Mouse (Mus musculus): ENCODE measurements around the gene Ssr1. TPM values are rescaled to one million over a fixed set of nuclear protein-coding genes. Genes with fewer than 3 reads are reported as not detected.

Ssr1 gene
- polyA plus RNA-seq, 1 experiment from 2014 or later, result 143 TPM

- Histone ChIP-seq H3K4me1 (replicated peaks; ENCODE audit: control insufficient read depth, insufficient read depth, low read length) (no peaks in the 10 kb centered on the region), H3K27ac (ENCODE audit: low read depth, low read length) (no peak overlapping the region), H3K27me3 (replicated peaks; ENCODE audit: control insufficient read depth, insufficient read depth, low read length) (no peaks in the 10 kb centered on the region), H3K9me3 (ENCODE audit: control insufficient read depth, low read length) (no peaks in the 10 kb centered on the region), H3K36me3 (ENCODE audit: control insufficient read depth, insufficient read depth, low read length) (no peaks in the 10 kb centered on the region), H3K9ac (ENCODE audit: low read depth, low read length) (no peak overlapping the region), H3K4me2 (no peak overlapping the region), H3K4me3 (ENCODE audit: low read depth, low read length) (no peak overlapping the region)
- DNase-seq (ENCODE audit: low spot score), result no peak
- WGBS, result 82% methylated on average over 4 of the region's 4 CpGs
- no peak for ATAC-seq (replicated peaks; ENCODE audit: low FRiP score)
Observed at GRCm38 (mm10) chr13:38015591-38015990, 21.6 kb upstream of the Ssr1 start.

GRCm38 (mm10) chr13:38012436-38012835 is 18.4 kb upstream of the Ssr1 start:
- Histone ChIP-seq H3K9me3 (ENCODE audit: control insufficient read depth, low read length) (no peaks in the 10 kb centered on the region), H3K4me1 (replicated peaks; ENCODE audit: control insufficient read depth, insufficient read depth, low read length) (peaks cover 9% of the 10 kb centered on the region), H3K4me3 (ENCODE audit: low read depth, low read length) (no peak overlapping the region), H3K36me3 (ENCODE audit: control insufficient read depth, insufficient read depth, low read length) (no peaks in the 10 kb centered on the region), H3K9ac (ENCODE audit: low read depth, low read length) (no peak overlapping the region), H3K4me2 (no peak overlapping the region), H3K27ac (ENCODE audit: low read depth, low read length) (no peak overlapping the region), H3K27me3 (replicated peaks; ENCODE audit: control insufficient read depth, insufficient read depth, low read length) (no peaks in the 10 kb centered on the region)
- no peak for ATAC-seq (replicated peaks; ENCODE audit: low FRiP score)
- no peak for DNase-seq (ENCODE audit: low spot score)
- 89% methylated on average over 5 of the region's 5 CpGs for WGBS

- Histone ChIP-seq H3K27ac (ENCODE audit: low read depth, low read length) (peak overlapping the region; percentile 74), H3K9ac (ENCODE audit: low read depth, low read length) (0 out of 2 replicates have a peak overlapping the region, but pooled peaks have one; percentile 34), H3K4me3 (ENCODE audit: low read depth, low read length) (no peak overlapping the region), H3K27me3 (replicated peaks; ENCODE audit: control insufficient read depth, insufficient read depth, low read length) (no peaks in the 10 kb centered on the region), H3K9me3 (ENCODE audit: control insufficient read depth, low read length) (no peaks in the 10 kb centered on the region), H3K4me1 (replicated peaks; ENCODE audit: control insufficient read depth, insufficient read depth, low read length) (peaks cover 9% of the 10 kb centered on the region), H3K36me3 (ENCODE audit: control insufficient read depth, insufficient read depth, low read length) (no peaks in the 10 kb centered on the region), H3K4me2 (peak overlapping the region; percentile 52)
- DNase-seq (ENCODE audit: low spot score), result no peak
- 49% methylated on average over 5 of the region's 5 CpGs for WGBS
- peak; percentile 82 for ATAC-seq (replicated peaks; ENCODE audit: low FRiP score)
Observed at GRCm38 (mm10) chr13:38010444-38010910, 16.5 kb upstream of the Ssr1 start.

- no peaks in the 10 kb centered on the region for H3K9me3 ChIP-seq (ENCODE audit: control insufficient read depth, low read length)
- no peaks in the 10 kb centered on the region for H3K27me3 ChIP-seq (replicated peaks; ENCODE audit: control insufficient read depth, insufficient read depth, low read length)
- WGBS, result 49% methylated on average over 5 of the region's 5 CpGs
- peaks cover 9% of the 10 kb centered on the region for H3K4me1 ChIP-seq (replicated peaks; ENCODE audit: control insufficient read depth, insufficient read depth, low read length)
- H3K36me3 ChIP-seq (ENCODE audit: control insufficient read depth, insufficient read depth, low read length), result no peaks in the 10 kb centered on the region
- H3K4me3 ChIP-seq (ENCODE audit: low read depth, low read length), result no peak overlapping the region
- ATAC-seq (replicated peaks; ENCODE audit: low FRiP score) (peak; percentile 80), DNase-seq (ENCODE audit: low spot score) (no peak)
- H3K9ac ChIP-seq (ENCODE audit: low read depth, low read length), result peak overlapping the region; percentile 34; the same call in 1 of the 2 replicates
- H3K4me2 ChIP-seq, result peak overlapping the region; percentile 52
- peak overlapping the region; percentile 74 for H3K27ac ChIP-seq (ENCODE audit: low read depth, low read length)
Observed at GRCm38 (mm10) chr13:38009721-38010408, 15.8 kb upstream of the Ssr1 start.

- 82% methylated on average over 2 of the region's 2 CpGs for WGBS
- ATAC-seq (replicated peaks; ENCODE audit: low FRiP score), result no peak
- H3K36me3 ChIP-seq (ENCODE audit: control insufficient read depth, insufficient read depth, low read length), result no peaks in the 10 kb centered on the region
- DNase-seq (ENCODE audit: low spot score), result no peak
- no peak overlapping the region for H3K27ac ChIP-seq (ENCODE audit: low read depth, low read length)
- no peaks in the 10 kb centered on the region for H3K9me3 ChIP-seq (ENCODE audit: control insufficient read depth, low read length)
- peaks cover 9% of the 10 kb centered on the region for H3K4me1 ChIP-seq (replicated peaks; ENCODE audit: control insufficient read depth, insufficient read depth, low read length)
- H3K9ac ChIP-seq (ENCODE audit: low read depth, low read length), result no peak overlapping the region
- no peak overlapping the region for H3K4me3 ChIP-seq (ENCODE audit: low read depth, low read length)
- no peaks in the 10 kb centered on the region for H3K27me3 ChIP-seq (replicated peaks; ENCODE audit: control insufficient read depth, insufficient read depth, low read length)
- H3K4me2 ChIP-seq, result no peak overlapping the region
Observed at GRCm38 (mm10) chr13:38007972-38008371, 14.0 kb upstream of the Ssr1 start.

GRCm38 (mm10) chr13:38002461-38002860 is 8.4 kb upstream of the Ssr1 start:
- Histone ChIP-seq H3K4me3 (ENCODE audit: low read depth, low read length) (no peak overlapping the region), H3K4me1 (replicated peaks; ENCODE audit: control insufficient read depth, insufficient read depth, low read length) (no peaks in the 10 kb centered on the region), H3K9ac (ENCODE audit: low read depth, low read length) (no peak overlapping the region), H3K27me3 (replicated peaks; ENCODE audit: control insufficient read depth, insufficient read depth, low read length) (no peaks in the 10 kb centered on the region), H3K27ac (ENCODE audit: low read depth, low read length) (no peak overlapping the region), H3K36me3 (ENCODE audit: control insufficient read depth, insufficient read depth, low read length) (no peaks in the 10 kb centered on the region), H3K9me3 (ENCODE audit: control insufficient read depth, low read length) (peaks cover 3% of the 10 kb centered on the region; the same call in 1 of the 2 replicates), H3K4me2 (no peak overlapping the region)
- ATAC-seq (replicated peaks; ENCODE audit: low FRiP score) (no peak), DNase-seq (ENCODE audit: low spot score) (no peak)
- WGBS, result 35% methylated on average over 1 of the region's 1 CpGs

- no peaks in the 10 kb centered on the region; the same call in 1 of the 2 replicates for H3K4me1 ChIP-seq (replicated peaks; ENCODE audit: control insufficient read depth, insufficient read depth, low read length)
- WGBS, result 85% methylated on average over 3 of the region's 3 CpGs
- ATAC-seq (replicated peaks; ENCODE audit: low FRiP score) (peak; percentile 61; the same call in 1 of the 2 replicates), DNase-seq (ENCODE audit: low spot score) (no peak)
- no peak overlapping the region for H3K4me3 ChIP-seq (ENCODE audit: low read depth, low read length)
- peaks cover 3% of the 10 kb centered on the region; the same call in 1 of the 2 replicates for H3K9me3 ChIP-seq (ENCODE audit: control insufficient read depth, low read length)
- H3K36me3 ChIP-seq (ENCODE audit: control insufficient read depth, insufficient read depth, low read length), result no peaks in the 10 kb centered on the region
- no peak overlapping the region for H3K4me2 ChIP-seq
- H3K9ac ChIP-seq (ENCODE audit: low read depth, low read length), result no peak overlapping the region
- no peak overlapping the region for H3K27ac ChIP-seq (ENCODE audit: low read depth, low read length)
- H3K27me3 ChIP-seq (replicated peaks; ENCODE audit: control insufficient read depth, insufficient read depth, low read length), result no peaks in the 10 kb centered on the region
Observed at GRCm38 (mm10) chr13:37999713-38000112, 5.7 kb upstream of the Ssr1 start.

- H3K4me3 ChIP-seq (ENCODE audit: low read depth, low read length), result peak overlapping the region; percentile 89
- whole genome bisulfite sequencing, result 21% methylated on average over 7 of the region's 7 CpGs
- no peaks in the 10 kb centered on the region; the same call in 1 of the 2 replicates for H3K4me1 ChIP-seq (replicated peaks; ENCODE audit: control insufficient read depth, insufficient read depth, low read length)
- peak overlapping the region; percentile 52 for H3K4me2 ChIP-seq
- H3K36me3 ChIP-seq (ENCODE audit: control insufficient read depth, insufficient read depth, low read length), result peaks cover 15% of the 10 kb centered on the region
- peak overlapping the region; percentile 42; the same call in 1 of the 2 replicates for H3K9ac ChIP-seq (ENCODE audit: low read depth, low read length)
- H3K27me3 ChIP-seq (replicated peaks; ENCODE audit: control insufficient read depth, insufficient read depth, low read length), result no peaks in the 10 kb centered on the region
- H3K9me3 ChIP-seq (ENCODE audit: control insufficient read depth, low read length), result no peaks in the 10 kb centered on the region
- peak; percentile 46 for ATAC-seq (replicated peaks; ENCODE audit: low FRiP score)
- DNase-seq (ENCODE audit: low spot score), result no peak
- H3K27ac ChIP-seq (ENCODE audit: low read depth, low read length), result 0 out of 2 replicates have a peak overlapping the region, but pooled peaks have one; percentile 20
Observed at GRCm38 (mm10) chr13:37994405-37994749, 360 bp upstream of the Ssr1 start.

GRCm38 (mm10) chr13:37993376-37993703 is 677 bp downstream of the Ssr1 start:
- peak overlapping the region; percentile 80 for H3K4me2 ChIP-seq

More at GRCm38 (mm10) chr13:37993376-37993703, 677 bp downstream of the Ssr1 start:
- H3K4me3 ChIP-seq (ENCODE audit: low read depth, low read length), result peak overlapping the region; percentile 89
- H3K4me1 ChIP-seq (replicated peaks; ENCODE audit: control insufficient read depth, insufficient read depth, low read length), result no peaks in the 10 kb centered on the region; the same call in 1 of the 2 replicates
- H3K27ac ChIP-seq (ENCODE audit: low read depth, low read length), result peak overlapping the region; percentile 86
- H3K9me3 ChIP-seq (ENCODE audit: control insufficient read depth, low read length), result no peaks in the 10 kb centered on the region
- peak overlapping the region; percentile 99 for H3K9ac ChIP-seq (ENCODE audit: low read depth, low read length)
- peaks cover 20% of the 10 kb centered on the region for H3K36me3 ChIP-seq (ENCODE audit: control insufficient read depth, insufficient read depth, low read length)
- DNase-seq (ENCODE audit: low spot score) (no peak), ATAC-seq (replicated peaks; ENCODE audit: low FRiP score) (no peak)
- H3K27me3 ChIP-seq (replicated peaks; ENCODE audit: control insufficient read depth, insufficient read depth, low read length), result no peaks in the 10 kb centered on the region
- under 1% methylated on average over 17 of the region's 17 CpGs for WGBS
